Mouse (Mus musculus) midbrain, embryonic 11.5 days (tissue): ENCODE results near the gene Mex3a. TPM values are rescaled to one million over a fixed set of nuclear protein-coding genes. Genes with fewer than 3 reads are reported as not detected.

Source experiments
- ATAC-seq: fragments of 200-750 bp; cut with Nextera tagmentation; 2 replicates; pipeline ENCODE4 v1.8.0; 2017; ENCODE audit warnings: moderate TSS enrichment, moderate library complexity; ENCODE audit not compliant: low FRiP score
- DNase-seq: peaks from one replicate; pipeline ENCODE4 v3.0.0; 2015; ENCODE audit warnings: low spot score; ENCODE audit errors: missing footprints
- H3K27ac ChIP-seq: fragments of 300-500 bp; sonication (generic); 2 replicates; pipeline ENCODE4 v1.5.1; 2014; ENCODE audit warnings: low read depth, low read length
- H3K27me3 ChIP-seq: fragments of 300-500 bp; sonication (generic); 2 replicates; pipeline ENCODE4 v1.6.1; 2014; ENCODE audit warnings: mild to moderate bottlenecking, low read length, moderate library complexity, mixed read lengths; ENCODE audit not compliant: control insufficient read depth, insufficient read depth
- H3K36me3 ChIP-seq: fragments of 300-500 bp; sonication (generic); 2 replicates; pipeline ENCODE4 v1.6.1; 2014; ENCODE audit warnings: mild to moderate bottlenecking, low read length, moderate library complexity, mixed read lengths; ENCODE audit not compliant: control insufficient read depth, insufficient read depth
- H3K4me1 ChIP-seq: fragments of 300-500 bp; sonication (generic); 2 replicates; pipeline ENCODE4 v1.6.1; 2014; ENCODE audit warnings: low read length; ENCODE audit not compliant: control insufficient read depth, insufficient read depth
- H3K4me2 ChIP-seq: fragments of 300-500 bp; sonication (generic); 2 replicates; pipeline ENCODE4 v1.6.1; 2014; ENCODE audit warnings: mild to moderate bottlenecking, moderate library complexity
- H3K4me3 ChIP-seq: fragments of 300-500 bp; sonication (generic); 2 replicates; pipeline ENCODE4 v1.5.1; 2014; ENCODE audit warnings: low read depth, low read length
- H3K9ac ChIP-seq: fragments of 300-500 bp; sonication (generic); 2 replicates; pipeline ENCODE4 v1.6.1; 2014; ENCODE audit warnings: low read length
- H3K9me3 ChIP-seq: fragments of 300-500 bp; sonication (generic); 2 replicates; pipeline ENCODE4 v1.6.1; 2016; ENCODE audit warnings: low read length; ENCODE audit not compliant: control insufficient read depth
- WGBS: fragments of 180-500 bp; shearing (Covaris S2); extraction: QIAGEN DNeasy Blood & Tissue Kit; methylation state at CpG from one replicate; pipeline ENCODE4 v1.1.7; 2014; 5-methylcytosine and 5-hydroxymethylcytosine counted together
- polyA plus RNA-seq: library from polyadenylated mRNA; unstranded; fragments of >200 nt; fragmentation: Nextera tagmentation; extraction: Ambion mirVana; gene quantifications from 2 replicates; pipeline ENCODE4 v1.2.1, GENCODE M21; 2014

The Mex3a gene
- polyA plus RNA-seq, 1 experiment from 2014 or later, result 44.5 TPM

- ATAC-seq, result no peak
- no peak overlapping the region for H3K27ac ChIP-seq
- no peaks in the 10 kb centered on the region for H3K27me3 ChIP-seq
Measured at GRCm38 (mm10) chr3:88511559-88511958, 20.6 kb upstream of the Mex3a start.

DNA sequence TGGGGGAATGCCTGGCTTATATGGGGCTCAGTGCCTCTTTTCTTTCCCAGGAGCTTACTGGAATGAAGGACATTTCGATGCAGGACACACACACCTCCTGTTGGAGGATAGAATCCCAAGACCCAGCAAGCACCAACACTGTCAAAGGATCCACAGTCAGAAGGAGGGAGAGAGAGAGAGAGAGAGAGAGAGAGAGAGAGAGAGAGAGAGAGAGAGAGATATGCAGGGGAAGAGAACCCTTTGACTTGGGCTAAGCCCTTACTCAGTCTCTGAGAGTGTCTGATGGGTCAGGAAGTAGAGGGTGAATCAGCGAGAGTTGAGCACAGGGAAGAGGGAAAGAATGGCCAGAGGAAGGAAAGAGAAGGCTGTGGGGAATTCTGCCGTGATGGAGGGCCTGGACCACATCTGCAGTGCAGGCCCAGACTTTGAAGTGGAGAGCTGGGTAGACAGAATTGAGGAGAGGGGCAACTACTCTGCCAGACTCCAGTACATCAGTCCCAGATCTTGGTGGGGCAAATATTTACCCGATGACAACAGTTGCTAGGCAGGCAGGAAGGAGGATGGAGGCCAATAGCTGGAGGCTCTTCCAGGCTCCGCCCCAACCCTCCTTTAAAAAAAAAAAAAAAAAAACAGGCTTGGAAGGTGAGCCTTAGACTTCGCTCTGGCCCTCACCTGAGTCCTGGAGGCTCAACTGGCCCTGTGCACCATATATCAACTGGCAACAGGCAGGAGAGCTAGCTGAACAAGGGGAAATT, 19.9 kb upstream of the Mex3a start:
- no peak overlapping the region for H3K4me2 ChIP-seq
- no peak overlapping the region for H3K4me3 ChIP-seq
- H3K27me3 ChIP-seq, result no peaks in the 10 kb centered on the region
- H3K4me1 ChIP-seq, result peaks cover 21% of the 10 kb centered on the region
- no peaks in the 10 kb centered on the region for H3K36me3 ChIP-seq
- ATAC-seq, result no peak
- H3K9me3 ChIP-seq, result no peaks in the 10 kb centered on the region
- 40% methylated on average over 6 of the region's 6 CpGs for WGBS
- DNase-seq, result peak; percentile 82
- peak overlapping the region; percentile 33 for H3K9ac ChIP-seq
- H3K27ac ChIP-seq, result no peak overlapping the region

More at GRCm38 (mm10) chr3:88511559-88511958, 20.6 kb upstream of the Mex3a start:
- DNase-seq, result peak; percentile 73
- Histone ChIP-seq H3K9me3 (no peaks in the 10 kb centered on the region), H3K9ac (no peak overlapping the region), H3K4me3 (no peak overlapping the region), H3K4me2 (no peak overlapping the region), H3K36me3 (no peaks in the 10 kb centered on the region), H3K4me1 (peaks cover 21% of the 10 kb centered on the region)
- WGBS, result 66% methylated on average over 4 of the region's 4 CpGs

GRCm38 (mm10) chr3:88512896-88513545, 19.2 kb upstream of the Mex3a start:
- Histone ChIP-seq H3K27me3 (no peaks in the 10 kb centered on the region), H3K36me3 (no peaks in the 10 kb centered on the region), H3K27ac (no peak overlapping the region), H3K4me3 (no peak overlapping the region), H3K9me3 (no peaks in the 10 kb centered on the region), H3K4me2 (no peak overlapping the region), H3K9ac (no peak overlapping the region), H3K4me1 (peaks cover 21% of the 10 kb centered on the region)
- ATAC-seq (no peak), DNase-seq (no peak)
- WGBS, result 54% methylated on average over 12 of the region's 15 CpGs

GRCm38 (mm10) chr3:88513546-88514115, 18.6 kb upstream of the Mex3a start:
- H3K4me3 ChIP-seq, result no peak overlapping the region
- H3K27me3 ChIP-seq, result no peaks in the 10 kb centered on the region
- H3K9ac ChIP-seq, result no peak overlapping the region
- H3K4me1 ChIP-seq, result peaks cover 21% of the 10 kb centered on the region
- no peak for DNase-seq
- no peak overlapping the region for H3K27ac ChIP-seq
- no peak for ATAC-seq
- 80% methylated on average over 7 of the region's 7 CpGs for WGBS
- no peak overlapping the region for H3K4me2 ChIP-seq
- H3K36me3 ChIP-seq, result no peaks in the 10 kb centered on the region
- H3K9me3 ChIP-seq, result no peaks in the 10 kb centered on the region

GRCm38 (mm10) chr3:88514231-88515094, 17.7 kb upstream of the Mex3a start:
- WGBS, result 82% methylated on average over 10 of the region's 10 CpGs
- no peaks in the 10 kb centered on the region for H3K27me3 ChIP-seq
- DNase-seq, result no peak
- H3K27ac ChIP-seq, result no peak overlapping the region
- peaks cover 19% of the 10 kb centered on the region for H3K4me1 ChIP-seq
- no peak overlapping the region for H3K9ac ChIP-seq
- no peak overlapping the region for H3K4me3 ChIP-seq
- H3K36me3 ChIP-seq, result no peaks in the 10 kb centered on the region
- no peak for ATAC-seq
- no peak overlapping the region for H3K4me2 ChIP-seq
- no peaks in the 10 kb centered on the region for H3K9me3 ChIP-seq

DNA sequence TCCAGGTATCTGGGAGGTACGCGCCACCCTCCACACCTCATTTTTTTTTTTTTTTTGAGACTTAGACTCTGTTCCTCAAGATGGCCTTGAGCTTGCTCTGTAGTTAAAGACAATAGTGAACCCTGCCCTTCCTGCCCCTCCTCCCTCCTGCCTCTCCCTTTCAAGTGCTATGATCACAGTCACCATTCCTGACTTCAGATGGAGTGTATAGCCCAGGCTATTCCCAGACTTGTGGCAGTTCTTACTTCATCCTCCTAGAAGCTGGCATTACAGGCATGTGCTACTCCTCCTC, 17.2 kb upstream of the Mex3a start:
- Histone ChIP-seq H3K9me3 (no peaks in the 10 kb centered on the region), H3K27me3 (no peaks in the 10 kb centered on the region), H3K4me2 (no peak overlapping the region), H3K4me3 (no peak overlapping the region), H3K4me1 (peaks cover 16% of the 10 kb centered on the region), H3K36me3 (no peaks in the 10 kb centered on the region), H3K27ac (no peak overlapping the region), H3K9ac (no peak overlapping the region)
- DNase-seq (no peak), ATAC-seq (no peak)
- WGBS, result 100% methylated on average over 2 of the region's 2 CpGs

DNA sequence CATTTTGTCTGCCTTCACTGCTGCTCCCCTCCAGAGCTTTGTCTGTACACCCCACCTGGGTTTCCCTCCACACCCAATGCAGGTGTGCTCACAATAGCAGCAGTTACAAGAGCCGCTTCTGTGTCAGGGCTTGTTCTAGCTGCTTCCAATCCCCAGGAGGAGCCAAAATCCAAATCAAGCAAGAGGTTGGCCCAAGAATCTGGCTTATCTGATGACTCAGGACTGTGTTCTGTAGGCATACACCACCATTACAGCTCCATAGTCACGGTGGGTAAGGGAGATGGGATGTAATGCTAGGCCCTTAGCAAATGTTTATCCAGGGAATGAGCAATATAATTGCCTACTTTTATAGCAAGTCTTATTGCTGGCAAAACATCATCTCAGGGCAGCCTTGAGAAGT, 15.8 kb upstream of the Mex3a start:
- Histone ChIP-seq H3K27ac (no peak overlapping the region), H3K27me3 (no peaks in the 10 kb centered on the region), H3K4me2 (no peak overlapping the region), H3K9me3 (no peaks in the 10 kb centered on the region), H3K9ac (no peak overlapping the region), H3K4me1 (peaks cover 13% of the 10 kb centered on the region; the same call in 1 of the 2 replicates), H3K36me3 (no peaks in the 10 kb centered on the region), H3K4me3 (no peak overlapping the region)
- 86% methylated on average over 2 of the region's 2 CpGs for whole genome bisulfite sequencing
- ATAC-seq (no peak), DNase-seq (peak; percentile 45)

DNA sequence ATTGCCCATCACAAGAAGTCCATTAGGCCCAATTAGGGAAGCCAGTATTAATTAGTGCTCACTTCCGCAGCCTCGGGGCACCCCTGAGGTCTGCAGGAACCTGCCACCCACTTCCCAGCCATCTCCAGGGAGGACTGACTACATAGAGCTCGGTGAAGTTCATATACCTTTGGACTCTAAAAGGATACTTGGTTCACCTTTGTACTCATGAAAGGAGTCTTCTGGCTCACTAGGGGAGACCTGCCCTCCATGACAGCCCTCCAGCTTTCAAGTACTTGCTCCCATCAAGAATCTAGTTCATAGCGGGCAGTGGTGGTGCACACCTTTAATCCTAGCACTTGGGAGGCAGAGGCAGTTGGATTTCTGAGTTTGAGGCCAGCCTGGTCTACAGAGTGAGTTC, 13.8 kb upstream of the Mex3a start:
- Histone ChIP-seq H3K27ac (no peak overlapping the region), H3K4me3 (no peak overlapping the region), H3K9ac (no peak overlapping the region), H3K27me3 (no peaks in the 10 kb centered on the region), H3K4me1 (no peaks in the 10 kb centered on the region), H3K4me2 (no peak overlapping the region), H3K36me3 (no peaks in the 10 kb centered on the region), H3K9me3 (no peaks in the 10 kb centered on the region)
- no peak for ATAC-seq
- DNase-seq, result peak; percentile 8
- WGBS, result 90% methylated on average over 4 of the region's 4 CpGs
